Mouse (Mus musculus): ENCODE data around the gene Lmcd1.

- TF ChIP-seq CTCF (IDR thresholded peaks at IDR 0.05; ENCODE audit: low read depth): no peak
- TF ChIP-seq EP300 (IDR thresholded peaks at IDR 0.05; ENCODE audit: low read depth): no peak
Measured at GRCm38 (mm10) chr6:112246636-112247035, 26.9 kb upstream of the Lmcd1 start.
